Mouse (Mus musculus): ENCODE results near the gene Npc2. TPM values are rescaled to one million over a fixed set of nuclear protein-coding genes. Genes with fewer than 3 reads are reported as not detected.

Gene Npc2
- polyA plus RNA-seq, 1 experiment from 2014 or later, result 69.8 TPM

GRCm38 (mm10) chr12:84790853-84791252, 17.9 kb upstream of the Npc2 start:
- no peak overlapping the region for H3K4me2 ChIP-seq (replicated peaks; ENCODE audit: low read depth, low read length)
- no peaks in the 10 kb centered on the region; the same call in 1 of the 2 replicates for H3K27me3 ChIP-seq (ENCODE audit: insufficient read depth, low read length)
- WGBS, result 16% methylated on average over 10 of the region's 10 CpGs
- H3K4me3 ChIP-seq (ENCODE audit: low read length), result no peak overlapping the region
- no peaks in the 10 kb centered on the region for H3K9me3 ChIP-seq (ENCODE audit: low read length)
- H3K4me1 ChIP-seq (ENCODE audit: insufficient read depth, low read length), result peaks cover 8% of the 10 kb centered on the region
- no peak overlapping the region for H3K27ac ChIP-seq (ENCODE audit: low read length)
- H3K9ac ChIP-seq (replicated peaks; ENCODE audit: low read length), result no peak overlapping the region
- ATAC-seq (ENCODE audit: low FRiP score, low TSS enrichment), result peak; percentile 79
- H3K36me3 ChIP-seq (ENCODE audit: insufficient read depth, low read length), result no peaks in the 10 kb centered on the region

- Histone ChIP-seq H3K36me3 (ENCODE audit: insufficient read depth, low read length) (no peaks in the 10 kb centered on the region), H3K4me1 (ENCODE audit: insufficient read depth, low read length) (peaks cover 16% of the 10 kb centered on the region), H3K4me2 (replicated peaks; ENCODE audit: low read depth, low read length) (no peak overlapping the region), H3K27ac (ENCODE audit: low read length) (no peak overlapping the region), H3K4me3 (ENCODE audit: low read length) (no peak overlapping the region), H3K27me3 (ENCODE audit: insufficient read depth, low read length) (no peaks in the 10 kb centered on the region; the same call in 1 of the 2 replicates), H3K9me3 (ENCODE audit: low read length) (no peaks in the 10 kb centered on the region), H3K9ac (replicated peaks; ENCODE audit: low read length) (no peak overlapping the region)
- ATAC-seq (ENCODE audit: low FRiP score, low TSS enrichment), result no peak
- 74% methylated on average over 5 of the region's 5 CpGs for WGBS
Measured at GRCm38 (mm10) chr12:84786091-84786490, 13.1 kb upstream of the Npc2 start.

GRCm38 (mm10) chr12:84784604-84785381, 11.8 kb upstream of the Npc2 start:
- H3K27ac ChIP-seq (ENCODE audit: low read length), result no peak overlapping the region
- peak; percentile 93 for ATAC-seq (ENCODE audit: low FRiP score, low TSS enrichment)
- H3K4me2 ChIP-seq (replicated peaks; ENCODE audit: low read depth, low read length), result peak overlapping the region; percentile 44
- peak overlapping the region; percentile 18; the same call in 1 of the 2 replicates for H3K4me3 ChIP-seq (ENCODE audit: low read length)
- H3K9me3 ChIP-seq (ENCODE audit: low read length), result no peaks in the 10 kb centered on the region
- H3K9ac ChIP-seq (replicated peaks; ENCODE audit: low read length), result peak overlapping the region; percentile 55
- peaks cover 10% of the 10 kb centered on the region for H3K4me1 ChIP-seq (ENCODE audit: insufficient read depth, low read length)
- WGBS, result 24% methylated on average over 25 of the region's 25 CpGs
- no peaks in the 10 kb centered on the region; the same call in 1 of the 2 replicates for H3K27me3 ChIP-seq (ENCODE audit: insufficient read depth, low read length)
- H3K36me3 ChIP-seq (ENCODE audit: insufficient read depth, low read length), result no peaks in the 10 kb centered on the region

- no peak overlapping the region for H3K27ac ChIP-seq (ENCODE audit: low read length)
- H3K9ac ChIP-seq (replicated peaks; ENCODE audit: low read length), result no peak overlapping the region
- peaks cover 17% of the 10 kb centered on the region for H3K4me1 ChIP-seq (ENCODE audit: insufficient read depth, low read length)
- H3K27me3 ChIP-seq (ENCODE audit: insufficient read depth, low read length), result no peaks in the 10 kb centered on the region
- H3K9me3 ChIP-seq (ENCODE audit: low read length), result no peaks in the 10 kb centered on the region
- H3K4me3 ChIP-seq (ENCODE audit: low read length), result no peak overlapping the region
- H3K36me3 ChIP-seq (ENCODE audit: insufficient read depth, low read length), result no peaks in the 10 kb centered on the region
- ATAC-seq (ENCODE audit: low FRiP score, low TSS enrichment), result no peak
- no peak overlapping the region for H3K4me2 ChIP-seq (replicated peaks; ENCODE audit: low read depth, low read length)
Measured at GRCm38 (mm10) chr12:84776229-84776628, 3.3 kb upstream of the Npc2 start.

- Histone ChIP-seq H3K9ac (replicated peaks; ENCODE audit: low read length) (no peak overlapping the region), H3K27me3 (ENCODE audit: insufficient read depth, low read length) (no peaks in the 10 kb centered on the region), H3K36me3 (ENCODE audit: insufficient read depth, low read length) (no peaks in the 10 kb centered on the region), H3K9me3 (ENCODE audit: low read length) (no peaks in the 10 kb centered on the region), H3K27ac (ENCODE audit: low read length) (no peak overlapping the region), H3K4me1 (ENCODE audit: insufficient read depth, low read length) (peaks cover 25% of the 10 kb centered on the region), H3K4me2 (replicated peaks; ENCODE audit: low read depth, low read length) (peak overlapping the region; percentile 83), H3K4me3 (ENCODE audit: low read length) (0 out of 2 replicates have a peak overlapping the region, but pooled peaks have one; percentile 57)
- ATAC-seq (ENCODE audit: low FRiP score, low TSS enrichment), result no peak
- WGBS, result 83% methylated on average over 6 of the region's 6 CpGs
Measured at GRCm38 (mm10) chr12:84774376-84774775, 1.4 kb upstream of the Npc2 start.

GRCm38 (mm10) chr12:84773476-84773875, 524 bp upstream of the Npc2 start:
- H3K27ac ChIP-seq (ENCODE audit: low read length), result peak overlapping the region; percentile 40; the same call in 1 of the 2 replicates
- H3K9ac ChIP-seq (replicated peaks; ENCODE audit: low read length), result peak overlapping the region; percentile 86
- ATAC-seq (ENCODE audit: low FRiP score, low TSS enrichment), result peak; percentile 3
- H3K36me3 ChIP-seq (ENCODE audit: insufficient read depth, low read length), result no peaks in the 10 kb centered on the region
- no peaks in the 10 kb centered on the region for H3K9me3 ChIP-seq (ENCODE audit: low read length)
- H3K27me3 ChIP-seq (ENCODE audit: insufficient read depth, low read length), result no peaks in the 10 kb centered on the region
- peaks cover 25% of the 10 kb centered on the region for H3K4me1 ChIP-seq (ENCODE audit: insufficient read depth, low read length)
- under 1% methylated on average over 20 of the region's 20 CpGs for WGBS
- peak overlapping the region; percentile 83 for H3K4me2 ChIP-seq (replicated peaks; ENCODE audit: low read depth, low read length)
- H3K4me3 ChIP-seq (ENCODE audit: low read length), result peak overlapping the region; percentile 57

- H3K4me2 ChIP-seq (replicated peaks; ENCODE audit: low read depth, low read length), result peak overlapping the region; percentile 66
- H3K9ac ChIP-seq (replicated peaks; ENCODE audit: low read length), result peak overlapping the region; percentile 74
- peaks cover 25% of the 10 kb centered on the region for H3K4me1 ChIP-seq (ENCODE audit: insufficient read depth, low read length)
- H3K27ac ChIP-seq (ENCODE audit: low read length), result peak overlapping the region; percentile 88
- H3K27me3 ChIP-seq (ENCODE audit: insufficient read depth, low read length), result no peaks in the 10 kb centered on the region
- H3K36me3 ChIP-seq (ENCODE audit: insufficient read depth, low read length), result no peaks in the 10 kb centered on the region
- peak overlapping the region; percentile 57 for H3K4me3 ChIP-seq (ENCODE audit: low read length)
- ATAC-seq (ENCODE audit: low FRiP score, low TSS enrichment), result no peak
- no peaks in the 10 kb centered on the region for H3K9me3 ChIP-seq (ENCODE audit: low read length)
- WGBS, result 3% methylated on average over 10 of the region's 10 CpGs
Measured at GRCm38 (mm10) chr12:84771981-84772520, 901 bp downstream of the Npc2 start.

- H3K9ac ChIP-seq (replicated peaks; ENCODE audit: low read length), result no peak overlapping the region
- no peak overlapping the region for H3K27ac ChIP-seq (ENCODE audit: low read length)
- no peak overlapping the region for H3K4me3 ChIP-seq (ENCODE audit: low read length)
- ATAC-seq (ENCODE audit: low FRiP score, low TSS enrichment), result no peak
- H3K4me1 ChIP-seq (ENCODE audit: insufficient read depth, low read length), result peaks cover 35% of the 10 kb centered on the region
- H3K4me2 ChIP-seq (replicated peaks; ENCODE audit: low read depth, low read length), result no peak overlapping the region
- no peaks in the 10 kb centered on the region for H3K27me3 ChIP-seq (ENCODE audit: insufficient read depth, low read length)
- 84% methylated on average over 7 of the region's 7 CpGs for WGBS
- no peaks in the 10 kb centered on the region for H3K9me3 ChIP-seq (ENCODE audit: low read length)
- peaks cover 5% of the 10 kb centered on the region; the same call in 1 of the 2 replicates for H3K36me3 ChIP-seq (ENCODE audit: insufficient read depth, low read length)
Measured at GRCm38 (mm10) chr12:84769624-84770023, 3.3 kb downstream of the Npc2 start.

- 79% methylated on average over 6 of the region's 6 CpGs for WGBS
- Histone ChIP-seq H3K9ac (replicated peaks; ENCODE audit: low read length) (no peak overlapping the region), H3K4me3 (ENCODE audit: low read length) (no peak overlapping the region), H3K4me2 (replicated peaks; ENCODE audit: low read depth, low read length) (no peak overlapping the region), H3K4me1 (ENCODE audit: insufficient read depth, low read length) (peaks cover 26% of the 10 kb centered on the region), H3K27ac (ENCODE audit: low read length) (no peak overlapping the region), H3K36me3 (ENCODE audit: insufficient read depth, low read length) (peaks cover 19% of the 10 kb centered on the region), H3K9me3 (ENCODE audit: low read length) (no peaks in the 10 kb centered on the region), H3K27me3 (ENCODE audit: insufficient read depth, low read length) (no peaks in the 10 kb centered on the region)
- no peak for ATAC-seq (ENCODE audit: low FRiP score, low TSS enrichment)
Measured at GRCm38 (mm10) chr12:84767510-84767909, 5.4 kb downstream of the Npc2 start.

All from kidney, embryonic 16.5 days (tissue).